Mouse (Mus musculus): ENCODE measurements around the gene Morn5. TPM values are rescaled to one million over a fixed set of nuclear protein-coding genes. Genes with fewer than 3 reads are reported as not detected.
A peak's percentile ranks its signal among the peaks of the same experiment; 100 is the strongest.

The Morn5 gene
- total RNA-seq, 2 experiments from 2014 or later, result 1.0 to 1.6 TPM

- DNase-seq (ENCODE audit: extremely low spot score in 1 of 2, low spot score in 2 of 2), result peak in 1 of 2 experiments; percentile 22
- intact Hi-C loops (cut with DNase I), result no loop called here
These were observed 4.0 kb downstream of the Morn5 start for GRCm38 (mm10) chr2:36053249-36053648.

GRCm38 (mm10) chr2:36056248-36056647 lies 7.0 kb downstream of the Morn5 start:
- intact Hi-C loops (cut with DNase I), result no loop called here
- no peak for DNase-seq (ENCODE audit: extremely low spot score in 1 of 2, low spot score in 2 of 2)

GRCm38 (mm10) chr2:36061409-36061808 lies 12.2 kb downstream of the Morn5 start:
- intact Hi-C loops (cut with DNase I), result no loop called here
- DNase-seq (ENCODE audit: extremely low spot score in 1 of 2, low spot score in 2 of 2), result no peak

GRCm38 (mm10) chr2:36067132-36067531 lies 17.9 kb downstream of the Morn5 start:
- intact Hi-C loops (cut with DNase I), result no loop called here
- DNase-seq (ENCODE audit: extremely low spot score in 1 of 2, low spot score in 2 of 2), result no peak

GRCm38 (mm10) chr2:36071660-36072305 lies 22.5 kb downstream of the Morn5 start:
- intact Hi-C loops (cut with DNase I), result no loop called here
- DNase-seq (ENCODE audit: extremely low spot score in 1 of 2, low spot score in 2 of 2), result no peak

- intact Hi-C loops (cut with DNase I), result no loop called here
- DNase-seq (ENCODE audit: extremely low spot score in 1 of 2, low spot score in 2 of 2), result no peak
These were observed 24.5 kb downstream of the Morn5 start for GRCm38 (mm10) chr2:36073781-36074180.

- intact Hi-C loops (cut with DNase I), result no loop called here
- DNase-seq (ENCODE audit: extremely low spot score in 1 of 2, low spot score in 2 of 2), result no peak
These were observed 26.0 kb downstream of the Morn5 start for GRCm38 (mm10) chr2:36075210-36075609.

GRCm38 (mm10) chr2:36077160-36077761 lies 28.0 kb downstream of the Morn5 start:
- intact Hi-C loops (cut with DNase I), result no loop called here
- DNase-seq (ENCODE audit: extremely low spot score in 1 of 2, low spot score in 2 of 2), result no peak

GRCm38 (mm10) chr2:36081446-36081845 lies 32.2 kb downstream of the Morn5 start:
- intact Hi-C loops (cut with DNase I), result no loop called here

GRCm38 (mm10) chr2:36082802-36083580 lies 33.7 kb downstream of the Morn5 start:
- no peak for DNase-seq (ENCODE audit: extremely low spot score in 1 of 2, low spot score in 2 of 2)
- intact Hi-C loops (cut with DNase I), result no loop called here

More at GRCm38 (mm10) chr2:36081446-36081845, 32.2 kb downstream of the Morn5 start:
- DNase-seq (ENCODE audit: extremely low spot score in 1 of 2, low spot score in 2 of 2), result no peak

GRCm38 (mm10) chr2:36085041-36085440 lies 35.8 kb downstream of the Morn5 start:
- DNase-seq (ENCODE audit: extremely low spot score in 1 of 2, low spot score in 2 of 2), result no peak
- intact Hi-C loops (cut with DNase I), result no loop called here

GRCm38 (mm10) chr2:36089190-36089589 lies 39.9 kb downstream of the Morn5 start:
- no peak for DNase-seq (ENCODE audit: extremely low spot score in 1 of 2, low spot score in 2 of 2)
- intact Hi-C loops (cut with DNase I), result no loop called here

- intact Hi-C loops (cut with DNase I), result no loop called here
- peak in 1 of 2 experiments; percentile 61 for DNase-seq (ENCODE audit: extremely low spot score in 1 of 2, low spot score in 2 of 2)
These were observed 41.8 kb downstream of the Morn5 start for GRCm38 (mm10) chr2:36090853-36091741.

GRCm38 (mm10) chr2:36092748-36093147 lies 43.5 kb downstream of the Morn5 start:
- intact Hi-C loops (cut with DNase I), result no loop called here
- no peak for DNase-seq (ENCODE audit: extremely low spot score in 1 of 2, low spot score in 2 of 2)

- intact Hi-C loops (cut with DNase I), result no loop called here
- no peak for DNase-seq (ENCODE audit: extremely low spot score in 1 of 2, low spot score in 2 of 2)
These were observed 44.0 kb downstream of the Morn5 start for GRCm38 (mm10) chr2:36093301-36093700.

- DNase-seq (ENCODE audit: extremely low spot score in 1 of 2, low spot score in 2 of 2), result no peak
- intact Hi-C loops (cut with DNase I), result no loop called here
These were observed 44.7 kb downstream of the Morn5 start for GRCm38 (mm10) chr2:36093914-36094475.

GRCm38 (mm10) chr2:36097129-36097815 lies 48.0 kb downstream of the Morn5 start:
- intact Hi-C loops (cut with DNase I), result no loop called here
- no peak for DNase-seq (ENCODE audit: extremely low spot score in 1 of 2, low spot score in 2 of 2)

GRCm38 (mm10) chr2:36098021-36098420 lies 48.8 kb downstream of the Morn5 start:
- DNase-seq (ENCODE audit: extremely low spot score in 1 of 2, low spot score in 2 of 2), result no peak
- intact Hi-C loops (cut with DNase I), result no loop called here

Measured in left cerebral cortex, postnatal 10 days (tissue).